Mouse (Mus musculus): ENCODE data around the gene Fbp1. TPM values are rescaled to one million over a fixed set of nuclear protein-coding genes. Genes with fewer than 3 reads are reported as not detected.

Gene Fbp1
- polyA plus RNA-seq, 1 experiment from 2014 or later: 1.4 TPM

- H3K4me3 ChIP-seq: no peak overlapping the region
- H3K4me1 ChIP-seq: no peaks in the 10 kb centered on the region
- no peak overlapping the region for H3K4me2 ChIP-seq
- H3K9ac ChIP-seq: no peak overlapping the region
- no peaks in the 10 kb centered on the region for H3K36me3 ChIP-seq
- WGBS: 85% methylated on average over 5 of the region's 5 CpGs
- ATAC-seq (ENCODE audit: insufficient number of reproducible peaks, low FRiP score, low TSS enrichment, low read depth): no peak
- no peak overlapping the region for H3K27ac ChIP-seq
- no peaks in the 10 kb centered on the region for H3K27me3 ChIP-seq
- no peaks in the 10 kb centered on the region for H3K9me3 ChIP-seq
Observed at GRCm38 (mm10) chr13:62911575-62911974, 23.5 kb upstream of the Fbp1 start.

DNA sequence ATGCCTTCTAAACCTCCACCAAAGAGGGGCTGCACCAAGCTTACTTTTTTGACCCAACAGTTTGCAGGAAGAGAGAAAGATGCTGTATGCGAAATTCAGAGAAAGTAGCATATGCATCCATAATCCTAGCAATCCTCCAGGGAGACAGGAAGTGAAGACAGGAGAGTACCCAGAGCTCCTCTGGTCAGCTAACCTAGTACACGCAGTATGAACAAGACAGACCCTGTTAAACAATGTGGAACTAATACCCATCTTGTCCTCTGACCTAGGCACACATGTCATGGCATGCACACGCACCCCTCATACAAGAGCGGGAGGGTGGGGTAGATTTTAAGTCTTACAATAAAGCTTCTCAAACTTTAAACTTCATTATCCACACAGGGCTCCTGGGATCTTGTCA is 22.1 kb upstream of the Fbp1 start:
- Histone ChIP-seq H3K4me2 (no peak overlapping the region), H3K27ac (no peak overlapping the region), H3K9me3 (no peaks in the 10 kb centered on the region), H3K27me3 (no peaks in the 10 kb centered on the region), H3K36me3 (no peaks in the 10 kb centered on the region), H3K9ac (no peak overlapping the region), H3K4me3 (no peak overlapping the region), H3K4me1 (0 out of 2 replicates have a peak, but pooled peaks cover under 1% of the 10 kb centered on the region)
- ATAC-seq (ENCODE audit: insufficient number of reproducible peaks, low FRiP score, low TSS enrichment, low read depth): no peak
- WGBS: 85% methylated on average over 4 of the region's 4 CpGs

GRCm38 (mm10) chr13:62909776-62910175 is 21.7 kb upstream of the Fbp1 start:
- Histone ChIP-seq H3K9ac (no peak overlapping the region), H3K4me2 (no peak overlapping the region), H3K9me3 (no peaks in the 10 kb centered on the region), H3K4me1 (0 out of 2 replicates have a peak, but pooled peaks cover 3% of the 10 kb centered on the region), H3K27me3 (no peaks in the 10 kb centered on the region), H3K27ac (no peak overlapping the region), H3K4me3 (no peak overlapping the region), H3K36me3 (no peaks in the 10 kb centered on the region)
- no peak for ATAC-seq (ENCODE audit: insufficient number of reproducible peaks, low FRiP score, low TSS enrichment, low read depth)
- 69% methylated on average over 5 of the region's 5 CpGs for WGBS

GRCm38 (mm10) chr13:62908163-62908559 is 20.1 kb upstream of the Fbp1 start:
- Histone ChIP-seq H3K4me3 (no peak overlapping the region), H3K27ac (no peak overlapping the region), H3K27me3 (no peaks in the 10 kb centered on the region), H3K4me1 (0 out of 2 replicates have a peak, but pooled peaks cover 3% of the 10 kb centered on the region), H3K9me3 (no peaks in the 10 kb centered on the region), H3K36me3 (no peaks in the 10 kb centered on the region), H3K4me2 (no peak overlapping the region), H3K9ac (no peak overlapping the region)
- no peak for ATAC-seq (ENCODE audit: insufficient number of reproducible peaks, low FRiP score, low TSS enrichment, low read depth)
- WGBS: 40% methylated on average over 8 of the region's 8 CpGs

GRCm38 (mm10) chr13:62907527-62908162 is 19.6 kb upstream of the Fbp1 start:
- no peaks in the 10 kb centered on the region for H3K27me3 ChIP-seq
- no peaks in the 10 kb centered on the region for H3K9me3 ChIP-seq
- H3K4me3 ChIP-seq: no peak overlapping the region
- H3K27ac ChIP-seq: no peak overlapping the region
- no peaks in the 10 kb centered on the region for H3K36me3 ChIP-seq
- H3K4me1 ChIP-seq: 0 out of 2 replicates have a peak, but pooled peaks cover 3% of the 10 kb centered on the region
- no peak overlapping the region for H3K9ac ChIP-seq
- ATAC-seq (ENCODE audit: insufficient number of reproducible peaks, low FRiP score, low TSS enrichment, low read depth): no peak
- 47% methylated on average over 14 of the region's 14 CpGs for WGBS
- no peak overlapping the region for H3K4me2 ChIP-seq

GRCm38 (mm10) chr13:62901139-62901538 is 13.1 kb upstream of the Fbp1 start:
- H3K4me3 ChIP-seq: no peak overlapping the region
- 0 out of 2 replicates have a peak, but pooled peaks cover 3% of the 10 kb centered on the region for H3K4me1 ChIP-seq
- H3K27ac ChIP-seq: no peak overlapping the region
- H3K36me3 ChIP-seq: no peaks in the 10 kb centered on the region
- no peaks in the 10 kb centered on the region for H3K9me3 ChIP-seq
- no peak overlapping the region for H3K9ac ChIP-seq
- no peak overlapping the region for H3K4me2 ChIP-seq
- H3K27me3 ChIP-seq: no peaks in the 10 kb centered on the region
- no peak for ATAC-seq (ENCODE audit: insufficient number of reproducible peaks, low FRiP score, low TSS enrichment, low read depth)

GRCm38 (mm10) chr13:62897927-62898646 is 10.0 kb upstream of the Fbp1 start:
- no peak overlapping the region for H3K9ac ChIP-seq
- H3K36me3 ChIP-seq: no peaks in the 10 kb centered on the region
- no peaks in the 10 kb centered on the region for H3K4me1 ChIP-seq
- no peak overlapping the region for H3K27ac ChIP-seq
- no peak overlapping the region for H3K4me3 ChIP-seq
- H3K4me2 ChIP-seq: no peak overlapping the region
- ATAC-seq (ENCODE audit: insufficient number of reproducible peaks, low FRiP score, low TSS enrichment, low read depth): no peak
- no peaks in the 10 kb centered on the region for H3K9me3 ChIP-seq
- H3K27me3 ChIP-seq: no peaks in the 10 kb centered on the region
- WGBS: 77% methylated on average over 4 of the region's 4 CpGs

DNA sequence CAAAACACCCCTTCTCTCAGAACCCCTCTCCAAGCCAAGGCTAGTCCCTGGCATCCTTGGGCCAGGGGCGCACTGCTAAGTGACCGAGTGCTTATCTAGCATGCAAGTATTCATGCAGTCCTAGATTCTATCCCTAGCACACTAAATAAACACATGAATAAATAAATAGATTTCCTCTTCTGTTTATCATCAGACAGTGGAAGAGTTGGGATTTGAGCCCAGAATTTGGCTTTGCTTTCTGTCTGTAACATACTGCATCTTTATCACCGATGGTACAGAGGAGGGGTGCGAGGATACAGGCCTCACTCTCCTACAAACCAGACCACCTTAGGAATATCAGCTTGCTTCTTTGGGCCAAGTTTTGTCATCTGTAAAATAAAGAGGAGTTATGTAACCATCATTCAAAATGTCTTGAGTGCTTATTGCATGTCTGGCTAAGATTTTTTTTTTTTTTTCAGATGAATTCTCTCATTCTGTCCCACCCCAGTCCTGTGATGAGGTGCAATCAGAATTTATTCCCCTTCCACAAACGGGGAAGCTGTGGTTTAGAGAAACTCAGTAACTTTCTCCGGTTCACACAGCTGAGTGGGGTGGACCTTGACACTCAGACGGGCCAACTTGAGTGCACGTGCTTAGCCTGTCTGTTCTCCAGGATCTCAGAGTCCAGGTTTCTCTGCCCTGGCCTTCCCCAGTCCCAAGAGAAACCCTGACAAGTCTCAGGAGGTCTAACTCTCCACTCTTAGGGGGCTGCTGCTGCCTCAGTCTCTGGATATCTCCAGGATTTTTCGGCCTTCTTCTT is 5.2 kb upstream of the Fbp1 start:
- Histone ChIP-seq H3K9me3 (no peaks in the 10 kb centered on the region), H3K27me3 (peaks cover 14% of the 10 kb centered on the region), H3K4me1 (no peaks in the 10 kb centered on the region), H3K4me2 (no peak overlapping the region), H3K4me3 (no peak overlapping the region), H3K36me3 (no peaks in the 10 kb centered on the region), H3K27ac (no peak overlapping the region), H3K9ac (no peak overlapping the region)
- WGBS: 70% methylated on average over 9 of the region's 9 CpGs
- ATAC-seq (ENCODE audit: insufficient number of reproducible peaks, low FRiP score, low TSS enrichment, low read depth): no peak

DNA sequence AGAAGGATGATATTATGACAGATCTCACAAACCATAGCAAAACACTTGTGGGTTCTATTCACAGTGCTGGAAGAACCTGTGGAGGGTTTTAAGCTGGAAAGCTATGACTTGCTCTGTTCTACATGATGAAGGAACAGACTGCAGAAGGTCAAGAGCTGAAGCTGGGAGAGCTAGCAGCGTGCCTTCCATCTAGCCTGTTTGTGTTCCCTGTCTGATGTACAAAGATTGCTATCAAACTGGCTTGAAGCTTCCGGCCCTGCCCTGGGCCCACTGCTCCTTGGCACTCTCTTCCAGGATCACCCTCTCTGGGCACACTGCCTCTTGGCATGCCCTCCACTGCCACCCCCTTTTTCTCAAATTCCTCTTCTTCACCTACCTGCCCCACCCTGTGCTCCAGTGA is 1.2 kb upstream of the Fbp1 start:
- Histone ChIP-seq H3K27me3 (peaks cover 30% of the 10 kb centered on the region), H3K9me3 (no peaks in the 10 kb centered on the region), H3K27ac (no peak overlapping the region), H3K36me3 (no peaks in the 10 kb centered on the region), H3K4me2 (no peak overlapping the region), H3K4me3 (no peak overlapping the region), H3K9ac (no peak overlapping the region), H3K4me1 (peaks cover 8% of the 10 kb centered on the region)
- WGBS: 78% methylated on average over 2 of the region's 2 CpGs
- ATAC-seq (ENCODE audit: insufficient number of reproducible peaks, low FRiP score, low TSS enrichment, low read depth): no peak

GRCm38 (mm10) chr13:62884536-62884935 is 3.5 kb downstream of the Fbp1 start:
- no peak overlapping the region for H3K4me2 ChIP-seq
- no peak for ATAC-seq (ENCODE audit: insufficient number of reproducible peaks, low FRiP score, low TSS enrichment, low read depth)
- WGBS: 77% methylated on average over 3 of the region's 3 CpGs

GRCm38 (mm10) chr13:62883925-62884324 is 4.2 kb downstream of the Fbp1 start:
- no peak overlapping the region for H3K9ac ChIP-seq
- no peaks in the 10 kb centered on the region for H3K9me3 ChIP-seq
- peak overlapping the region; percentile 33; the same call in 1 of the 2 replicates for H3K27ac ChIP-seq
- H3K27me3 ChIP-seq: peaks cover 19% of the 10 kb centered on the region
- H3K4me1 ChIP-seq: peaks cover 8% of the 10 kb centered on the region
- no peak overlapping the region for H3K4me2 ChIP-seq
- WGBS: 72% methylated on average over 9 of the region's 9 CpGs
- H3K4me3 ChIP-seq: no peak overlapping the region
- ATAC-seq (ENCODE audit: insufficient number of reproducible peaks, low FRiP score, low TSS enrichment, low read depth): no peak
- no peaks in the 10 kb centered on the region for H3K36me3 ChIP-seq

More at GRCm38 (mm10) chr13:62884536-62884935, 3.5 kb downstream of the Fbp1 start:
- Histone ChIP-seq H3K9me3 (no peaks in the 10 kb centered on the region), H3K9ac (no peak overlapping the region), H3K4me1 (peaks cover 8% of the 10 kb centered on the region), H3K27ac (no peak overlapping the region), H3K36me3 (no peaks in the 10 kb centered on the region), H3K4me3 (no peak overlapping the region), H3K27me3 (peaks cover 24% of the 10 kb centered on the region)

GRCm38 (mm10) chr13:62883436-62883835 is 4.6 kb downstream of the Fbp1 start:
- no peak overlapping the region for H3K4me3 ChIP-seq
- no peak overlapping the region for H3K9ac ChIP-seq
- no peak for ATAC-seq (ENCODE audit: insufficient number of reproducible peaks, low FRiP score, low TSS enrichment, low read depth)
- no peak overlapping the region for H3K27ac ChIP-seq
- H3K4me1 ChIP-seq: peaks cover 8% of the 10 kb centered on the region
- 74% methylated on average over 2 of the region's 2 CpGs for WGBS
- no peaks in the 10 kb centered on the region for H3K9me3 ChIP-seq
- no peaks in the 10 kb centered on the region for H3K36me3 ChIP-seq
- no peak overlapping the region for H3K4me2 ChIP-seq
- H3K27me3 ChIP-seq: peaks cover 17% of the 10 kb centered on the region
